Mouse (Mus musculus) limb, embryonic 13.5 days (tissue): ENCODE data around the gene Fmr1. TPM values are rescaled to one million over a fixed set of nuclear protein-coding genes. Genes with fewer than 3 reads are reported as not detected.
"Not testable (repeated sequence)": the region's sequence is repeated elsewhere in the genome, so short reads cannot be mapped to it uniquely, and the experiment has no call there.

Experiments used
- ATAC-seq: fragments of 200-750 bp; cut with Nextera tagmentation; 2 replicates; pipeline ENCODE4 v1.8.0; 2017; ENCODE audit warnings: low read depth, moderate number of reproducible peaks, moderate TSS enrichment; ENCODE audit not compliant: low FRiP score
- H3K27ac ChIP-seq: fragments of 300-500 bp; sonication (generic); 2 replicates; pipeline ENCODE4 v1.5.1; 2015; ENCODE audit warnings: inconsistent platforms, mild to moderate bottlenecking, moderate library complexity
- H3K27me3 ChIP-seq: fragments of 300-500 bp; sonication (generic); 2 replicates; pipeline ENCODE4 v1.6.1; 2015; ENCODE audit warnings: mild to moderate bottlenecking, inconsistent platforms
- H3K36me3 ChIP-seq: fragments of 300-500 bp; sonication (generic); 2 replicates; pipeline ENCODE4 v1.6.1; 2015; ENCODE audit warnings: inconsistent platforms, mild to moderate bottlenecking, moderate library complexity
- H3K4me1 ChIP-seq: fragments of 300-500 bp; sonication (generic); 2 replicates; pipeline ENCODE4 v1.6.1; 2015; ENCODE audit warnings: inconsistent platforms
- H3K4me2 ChIP-seq: fragments of 300-500 bp; sonication (generic); replicated peaks from 2 replicates; pipeline ENCODE4 v1.6.1; 2015; ENCODE audit warnings: inconsistent platforms, mild to moderate bottlenecking, moderate library complexity
- H3K4me3 ChIP-seq: fragments of 300-500 bp; sonication (generic); 2 replicates; pipeline ENCODE4 v1.5.1; 2015; ENCODE audit warnings: moderate library complexity, mild to moderate bottlenecking, inconsistent platforms
- H3K9ac ChIP-seq: fragments of 300-500 bp; sonication (generic); 2 replicates; pipeline ENCODE4 v1.6.1; 2015; ENCODE audit warnings: mild to moderate bottlenecking, inconsistent platforms
- H3K9me3 ChIP-seq: fragments of 300-500 bp; sonication (generic); 2 replicates; pipeline ENCODE4 v1.6.1; 2016; ENCODE audit warnings: inconsistent platforms
- WGBS: fragments of 180-500 bp; shearing (Covaris S2); methylation state at CpG from one replicate; pipeline ENCODE4 v1.1.7; 2015; 5-methylcytosine and 5-hydroxymethylcytosine counted together
- polyA plus RNA-seq: library from polyadenylated mRNA; unstranded; fragments of >200 nt; fragmentation: Nextera tagmentation; extraction: Ambion mirVana; gene quantifications from 2 replicates; pipeline ENCODE4 v1.2.1, GENCODE M21; 2015

Fmr1 gene
- 68.5 and 71.9 TPM in 2 replicates for polyA plus RNA-seq

- no peaks in the 10 kb centered on the region for H3K36me3 ChIP-seq
- WGBS = 13% methylated on average over 34 of the region's 49 CpGs
- ATAC-seq = peak; percentile 98
These were observed at the start of gene Fmr1 for GRCm38 (mm10) chrX:68678333-68678740. Gene Fmr1, plus strand, starts transcription at chrX:68678541.

GRCm38 (mm10) chrX:68641603-68642002, 36.7 kb upstream of the Fmr1 start:
- WGBS = 34% methylated on average over 1 of the region's 1 CpGs
- no peak overlapping the region for H3K9ac ChIP-seq
- H3K27ac ChIP-seq = no peak overlapping the region
- H3K4me1 ChIP-seq = no peaks in the 10 kb centered on the region
- H3K36me3 ChIP-seq = no peaks in the 10 kb centered on the region
- H3K4me3 ChIP-seq = no peak overlapping the region
- no peaks in the 10 kb centered on the region for H3K9me3 ChIP-seq
- H3K4me2 ChIP-seq = no peak overlapping the region
- ATAC-seq = no peak
- H3K27me3 ChIP-seq = no peaks in the 10 kb centered on the region

More at GRCm38 (mm10) chrX:68678333-68678740, at the start of gene Fmr1:
- peak within 1 kb of the TSS; percentile 91 for H3K9ac ChIP-seq
- H3K4me2 ChIP-seq = peak within 1 kb of the TSS; percentile 58
- H3K4me3 ChIP-seq = peak within 1 kb of the TSS; percentile 70
- peak within 1 kb of the TSS; percentile 93 for H3K27ac ChIP-seq
- no peaks in the 10 kb centered on the region for H3K27me3 ChIP-seq
- no peaks in the 10 kb centered on the region for H3K9me3 ChIP-seq
- H3K4me1 ChIP-seq = no peaks in the 10 kb centered on the region

- peak; percentile 81 for ATAC-seq
- peak overlapping the region; percentile 38 for H3K4me2 ChIP-seq
These were observed 33.0 kb upstream of the Fmr1 start for GRCm38 (mm10) chrX:68645154-68645919.

GRCm38 (mm10) chrX:68677508-68677907, 833 bp upstream of the Fmr1 start:
- no peaks in the 10 kb centered on the region for H3K9me3 ChIP-seq
- H3K9ac ChIP-seq = no peak overlapping the region
- H3K4me2 ChIP-seq = peak overlapping the region; percentile 58
- H3K27ac ChIP-seq = no peak overlapping the region
- peak overlapping the region; percentile 70 for H3K4me3 ChIP-seq
- H3K36me3 ChIP-seq = no peaks in the 10 kb centered on the region
- no peaks in the 10 kb centered on the region for H3K27me3 ChIP-seq
- no peaks in the 10 kb centered on the region for H3K4me1 ChIP-seq
- WGBS = 23% methylated on average over 1 of the region's 1 CpGs
- ATAC-seq = no peak

More at GRCm38 (mm10) chrX:68645154-68645919, 33.0 kb upstream of the Fmr1 start:
- H3K9ac ChIP-seq = no peak overlapping the region
- WGBS = 29% methylated on average over 7 of the region's 7 CpGs
- no peaks in the 10 kb centered on the region for H3K27me3 ChIP-seq
- no peaks in the 10 kb centered on the region for H3K9me3 ChIP-seq
- no peaks in the 10 kb centered on the region for H3K36me3 ChIP-seq
- H3K27ac ChIP-seq = peak overlapping the region; percentile 69
- no peaks in the 10 kb centered on the region for H3K4me1 ChIP-seq
- H3K4me3 ChIP-seq = no peak overlapping the region

GRCm38 (mm10) chrX:68678815-68679486, 610 bp downstream of the Fmr1 start:
- Histone ChIP-seq H3K27ac (peak overlapping the region; percentile 93), H3K27me3 (no peaks in the 10 kb centered on the region), H3K4me1 (no peaks in the 10 kb centered on the region), H3K36me3 (no peaks in the 10 kb centered on the region), H3K4me2 (peak overlapping the region; percentile 56), H3K9me3 (no peaks in the 10 kb centered on the region), H3K4me3 (peak overlapping the region; percentile 70), H3K9ac (peak overlapping the region; percentile 91)
- ATAC-seq = no peak; the same call in 1 of the 2 replicates
- WGBS = 21% methylated on average over 49 of the region's 67 CpGs

GRCm38 (mm10) chrX:68684706-68685105, 6.4 kb downstream of the Fmr1 start:
- Histone ChIP-seq H3K27me3 (no peaks in the 10 kb centered on the region), H3K9me3 (no peaks in the 10 kb centered on the region), H3K9ac (no peak overlapping the region), H3K4me1 (no peaks in the 10 kb centered on the region), H3K27ac (no peak overlapping the region), H3K4me3 (no peak overlapping the region), H3K4me2 (no peak overlapping the region), H3K36me3 (no peaks in the 10 kb centered on the region)
- no peak for ATAC-seq
- WGBS = 85% methylated on average over 2 of the region's 2 CpGs

- not testable (repeated sequence) for ATAC-seq, H3K9ac ChIP-seq, H3K9me3 ChIP-seq, H3K27me3 ChIP-seq, H3K36me3 ChIP-seq, H3K27ac ChIP-seq, H3K4me2 ChIP-seq, H3K4me3 ChIP-seq, H3K4me1 ChIP-seq
- WGBS = 90% methylated on average over 8 of the region's 8 CpGs
These were observed 13.6 kb downstream of the Fmr1 start for GRCm38 (mm10) chrX:68691936-68692335.

GRCm38 (mm10) chrX:68736902-68737301, 58.6 kb downstream of the Fmr1 start:
- Histone ChIP-seq H3K4me3 (no peak overlapping the region), H3K9me3 (no peaks in the 10 kb centered on the region), H3K36me3 (no peaks in the 10 kb centered on the region), H3K4me2 (no peak overlapping the region), H3K27me3 (no peaks in the 10 kb centered on the region), H3K4me1 (no peaks in the 10 kb centered on the region), H3K27ac (no peak overlapping the region), H3K9ac (no peak overlapping the region)
- 70% methylated on average over 1 of the region's 1 CpGs for WGBS
- ATAC-seq = no peak

GRCm38 (mm10) chrX:68740088-68740487, 61.7 kb downstream of the Fmr1 start:
- no peak overlapping the region for H3K4me3 ChIP-seq
- no peaks in the 10 kb centered on the region for H3K9me3 ChIP-seq
- H3K4me2 ChIP-seq = no peak overlapping the region
- no peaks in the 10 kb centered on the region for H3K36me3 ChIP-seq
- WGBS = 57% methylated on average over 2 of the region's 2 CpGs
- H3K27ac ChIP-seq = no peak overlapping the region
- no peaks in the 10 kb centered on the region for H3K4me1 ChIP-seq
- no peak for ATAC-seq
- no peaks in the 10 kb centered on the region for H3K27me3 ChIP-seq
- H3K9ac ChIP-seq = no peak overlapping the region

- ATAC-seq = no peak
- no peak within 1 kb of the TSS for H3K9ac ChIP-seq
- 85% methylated on average over 15 of the region's 15 CpGs for WGBS
These were observed 83.3 kb downstream of the Fmr1 start, which contains the start of gene Fmr1nb for GRCm38 (mm10) chrX:68761606-68762005. Gene Fmr1nb, plus strand, starts transcription at chrX:68761839.

More at GRCm38 (mm10) chrX:68761606-68762005, 83.3 kb downstream of the Fmr1 start, which contains the start of gene Fmr1nb:
- H3K4me1 ChIP-seq = no peaks in the 10 kb centered on the region
- no peaks in the 10 kb centered on the region for H3K9me3 ChIP-seq
- no peak within 1 kb of the TSS for H3K27ac ChIP-seq
- H3K4me2 ChIP-seq = no peak within 1 kb of the TSS
- H3K36me3 ChIP-seq = no peaks in the 10 kb centered on the region
- no peaks in the 10 kb centered on the region for H3K27me3 ChIP-seq
- no peak within 1 kb of the TSS for H3K4me3 ChIP-seq
